Mouse (Mus musculus): Measurements from ENCODE around the gene 2410015M20Rik.
"Not testable (repeated sequence)": the region's sequence is repeated elsewhere in the genome, so short reads cannot be mapped to it uniquely, and the experiment has no call there.

The 2410015M20Rik gene

GRCm38 (mm10) chr17:56613893-56614292 is 4.3 kb upstream of the 2410015M20Rik start:
- peak; percentile 63 for DNase-seq (ENCODE audit: low read depth, low spot score)

- peak; percentile 95 for DNase-seq (ENCODE audit: low read depth, low spot score)
These were observed 3.8 kb upstream of the 2410015M20Rik start, which contains the start of gene Rpl36 for GRCm38 (mm10) chr17:56613236-56613844. Gene Rpl36, plus strand, starts transcription at chr17:56613416.

DNA sequence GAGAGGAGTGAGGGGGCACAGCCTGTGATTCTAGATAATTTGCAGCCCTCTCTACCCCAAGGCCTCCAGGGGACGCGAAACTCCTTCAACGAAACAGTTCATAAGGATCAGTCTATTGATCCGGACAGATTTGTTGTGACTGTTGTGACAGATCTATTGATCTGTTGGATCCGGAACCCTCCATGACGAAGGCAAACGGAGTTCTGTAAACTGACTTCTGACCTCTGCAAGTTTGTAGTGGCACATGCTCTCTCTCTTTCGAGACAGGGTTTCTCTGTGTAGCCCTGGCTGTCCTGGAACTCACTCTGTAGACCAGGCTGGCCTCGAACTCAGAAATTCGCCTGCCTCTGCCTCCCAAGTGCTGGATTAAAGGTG is 3.0 kb upstream of the 2410015M20Rik start:
- DNase-seq (ENCODE audit: low read depth, low spot score) = not testable (repeated sequence)

GRCm38 (mm10) chr17:56611861-56612564 is 2.4 kb upstream of the 2410015M20Rik start:
- DNase-seq (ENCODE audit: low read depth, low spot score) = peak; percentile 97

DNA sequence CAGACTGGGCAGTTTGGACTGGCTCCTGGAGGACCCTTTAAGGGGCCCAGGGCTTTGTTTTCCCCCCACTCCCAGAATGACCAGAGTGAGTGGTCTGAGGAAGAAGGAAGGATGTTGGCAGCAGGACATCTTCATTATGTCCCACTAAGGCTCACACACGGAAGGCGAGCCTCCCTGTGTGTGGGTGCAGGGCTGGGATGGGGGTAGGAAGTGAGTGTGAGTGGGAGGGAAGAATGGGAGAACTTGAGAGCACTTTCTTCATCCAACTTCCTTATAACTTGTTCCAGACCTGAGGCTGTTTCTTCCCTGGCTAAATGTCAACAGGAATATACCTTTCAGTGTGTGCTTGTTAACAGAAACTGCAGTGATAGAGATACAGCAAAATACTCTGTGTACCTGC is 1.8 kb upstream of the 2410015M20Rik start:
- no peak for DNase-seq (ENCODE audit: low read depth, low spot score)

DNA sequence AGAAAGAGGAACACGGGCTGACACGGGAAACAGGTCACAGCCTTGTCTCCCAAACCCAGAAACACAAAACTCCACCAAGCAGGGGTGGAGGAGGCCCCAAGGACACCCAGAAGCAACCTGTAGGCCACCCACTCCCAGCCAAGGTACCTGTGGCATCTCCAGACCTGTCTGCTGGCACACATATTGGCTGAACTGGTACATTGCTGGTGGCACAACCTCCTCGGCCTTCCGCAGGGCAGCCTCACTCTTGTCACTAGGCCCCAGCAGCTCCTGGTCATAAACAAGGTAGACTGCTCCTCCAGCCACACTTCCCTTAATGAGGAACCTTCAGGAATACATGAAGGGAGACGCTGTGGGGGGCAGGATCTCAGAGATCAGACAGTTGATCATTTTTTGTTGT is 872 bp downstream of the 2410015M20Rik start:
- DNase-seq (ENCODE audit: low read depth, low spot score) = no peak

DNA sequence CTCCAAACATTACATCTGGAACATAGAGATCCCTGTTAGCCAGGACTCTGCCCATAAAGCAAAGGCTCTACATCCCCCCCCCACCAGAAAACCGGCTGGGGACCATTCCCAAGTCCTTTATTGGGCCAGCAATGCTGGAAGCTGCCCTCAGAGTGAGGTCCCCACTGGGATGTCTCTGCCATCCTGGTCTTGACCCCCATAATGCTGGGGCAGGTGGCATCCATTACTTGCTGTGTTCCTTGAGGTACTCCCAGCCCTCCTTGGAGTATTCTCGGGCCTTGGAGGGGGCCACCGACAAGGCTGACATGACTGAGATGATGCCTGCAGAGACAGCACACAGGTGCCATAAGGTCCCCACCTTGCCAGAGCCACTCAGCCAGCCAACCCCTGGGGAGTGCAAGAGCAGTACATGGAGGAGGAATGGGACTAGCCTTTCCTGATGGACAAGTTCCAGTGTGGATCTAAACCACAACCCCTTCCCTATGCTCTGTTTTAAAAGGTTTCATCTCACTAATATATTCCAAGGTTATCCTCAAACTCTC is 2.0 kb downstream of the 2410015M20Rik start:
- DNase-seq (ENCODE audit: low read depth, low spot score) = no peak

DNA sequence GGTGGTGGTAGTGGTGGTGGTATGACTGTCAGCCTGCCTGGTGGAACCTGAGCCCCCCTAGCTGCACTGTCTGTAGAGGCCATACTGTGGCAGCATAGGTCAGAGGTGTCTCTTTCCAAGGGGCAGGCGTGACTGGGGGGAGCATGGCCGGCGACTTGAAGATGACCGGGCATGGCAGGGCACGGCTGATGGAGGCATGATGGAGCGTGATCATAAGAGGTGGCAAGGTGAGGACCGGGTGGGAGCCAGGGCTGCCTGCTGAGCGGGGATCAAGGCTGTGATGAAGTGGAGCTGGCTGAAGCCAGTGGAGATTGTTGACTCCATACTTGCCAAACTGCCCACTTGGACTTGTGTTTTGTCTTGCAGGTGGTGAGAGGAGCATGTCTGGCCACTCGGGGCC is 4.1 kb downstream of the 2410015M20Rik start:
- no peak for DNase-seq (ENCODE audit: low read depth, low spot score)

- no peak for DNase-seq (ENCODE audit: low read depth, low spot score)
These were observed 5.1 kb downstream of the 2410015M20Rik start for GRCm38 (mm10) chr17:56604422-56604821.

- DNase-seq (ENCODE audit: low read depth, low spot score) = no peak
These were observed 5.5 kb downstream of the 2410015M20Rik start for GRCm38 (mm10) chr17:56604070-56604380.

DNA sequence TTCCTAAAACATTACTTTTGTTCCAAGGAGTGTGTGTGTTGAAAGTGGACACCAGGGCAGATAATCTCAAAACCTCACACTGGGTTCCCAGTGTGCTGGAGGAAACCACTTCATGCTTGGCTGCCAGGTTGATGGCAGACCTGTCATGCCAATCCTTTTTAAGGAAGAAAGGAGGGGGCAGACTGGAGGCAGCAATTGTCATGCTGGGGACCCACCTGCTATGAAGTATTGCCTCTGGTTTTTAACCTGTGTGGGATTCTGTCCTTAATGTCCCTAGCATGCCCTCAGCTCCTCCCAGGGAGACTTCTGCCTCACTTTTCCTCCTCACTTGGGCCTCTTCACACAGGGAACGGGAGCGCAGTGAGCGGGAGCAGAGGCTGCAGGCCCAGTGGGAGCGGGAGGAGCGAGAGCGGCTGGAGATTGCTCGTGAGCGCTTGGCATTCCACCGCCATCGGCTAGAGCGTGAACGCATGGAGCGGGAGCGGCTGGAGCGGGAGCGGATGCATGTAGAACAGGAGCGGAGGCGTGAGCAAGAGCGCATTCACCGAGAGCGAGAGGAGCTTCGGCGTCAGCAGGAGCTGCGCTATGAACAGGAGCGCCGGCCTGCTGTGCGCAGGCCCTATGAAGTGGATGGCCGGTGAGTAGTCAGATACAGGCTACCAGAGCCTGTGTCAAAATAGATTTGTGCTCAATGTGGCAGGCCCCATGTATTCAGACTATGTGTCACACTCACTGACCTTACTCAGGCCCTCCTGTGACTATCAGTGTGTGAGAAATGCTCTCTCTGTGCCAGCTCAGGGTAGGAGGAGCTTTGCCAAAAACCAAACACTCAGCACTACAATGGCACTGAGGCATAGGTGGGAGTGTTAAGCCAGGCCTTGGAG is 6.1 kb downstream of the 2410015M20Rik start:
- DNase-seq (ENCODE audit: low read depth, low spot score) = no peak

DNA sequence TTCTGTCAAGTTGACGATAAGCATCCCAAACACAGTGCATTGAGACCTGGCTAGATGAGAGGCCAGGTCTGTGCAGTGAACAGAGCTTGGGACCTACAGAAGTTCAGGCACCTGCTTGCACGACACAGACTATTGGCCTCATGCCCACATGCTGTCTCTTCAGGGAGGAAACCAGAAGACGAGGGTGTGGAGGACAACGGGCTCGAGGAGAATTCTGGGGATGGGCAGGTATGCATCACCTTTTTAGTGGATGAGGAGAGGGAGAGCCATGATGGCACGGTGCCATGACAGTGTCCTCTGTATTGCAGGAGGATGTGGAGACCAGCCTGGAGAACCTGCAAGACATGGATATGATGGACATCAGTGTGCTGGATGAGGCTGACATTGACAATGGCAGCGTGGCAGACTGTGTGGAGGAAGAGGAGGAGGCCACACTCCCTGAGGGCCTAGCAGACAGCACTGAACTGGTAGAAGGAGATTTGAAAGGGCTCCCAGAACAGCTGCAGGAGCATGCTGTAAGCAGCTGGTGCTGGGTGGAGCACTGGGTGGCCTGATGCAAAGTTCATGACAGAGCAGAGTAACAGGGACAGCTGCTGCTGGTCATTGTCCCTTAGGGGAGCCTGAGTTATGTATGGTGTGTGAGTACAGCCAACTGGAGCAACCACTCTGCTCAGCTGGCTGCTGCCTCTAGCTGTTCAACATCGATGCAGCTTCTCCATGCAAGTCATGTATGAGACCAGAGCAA is 15.9 kb downstream of the 2410015M20Rik start:
- no peak for DNase-seq (ENCODE audit: low read depth, low spot score)

DNA sequence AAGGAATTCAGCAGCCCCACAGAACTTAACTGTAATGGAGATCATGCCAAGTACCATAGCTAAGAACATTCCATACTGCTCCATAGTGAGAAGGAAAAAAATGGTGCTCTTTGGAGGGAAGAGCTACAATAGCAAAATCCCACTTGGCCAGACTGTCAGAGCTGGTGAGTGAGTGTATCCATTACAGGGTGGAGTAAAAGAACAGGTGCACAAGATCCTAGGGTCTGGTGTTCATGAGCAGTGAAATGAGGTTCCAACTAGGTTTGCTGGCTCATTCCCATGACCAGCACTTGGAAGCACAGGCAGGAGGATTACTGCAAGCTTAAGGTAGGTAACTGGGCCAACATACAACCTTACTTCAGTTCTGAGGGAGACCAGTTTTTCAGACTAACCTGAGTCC is 17.0 kb downstream of the 2410015M20Rik start:
- no peak for DNase-seq (ENCODE audit: low read depth, low spot score)

- no peak for DNase-seq (ENCODE audit: low read depth, low spot score)
These were observed 20.6 kb downstream of the 2410015M20Rik start for GRCm38 (mm10) chr17:56588921-56589320.

DNA sequence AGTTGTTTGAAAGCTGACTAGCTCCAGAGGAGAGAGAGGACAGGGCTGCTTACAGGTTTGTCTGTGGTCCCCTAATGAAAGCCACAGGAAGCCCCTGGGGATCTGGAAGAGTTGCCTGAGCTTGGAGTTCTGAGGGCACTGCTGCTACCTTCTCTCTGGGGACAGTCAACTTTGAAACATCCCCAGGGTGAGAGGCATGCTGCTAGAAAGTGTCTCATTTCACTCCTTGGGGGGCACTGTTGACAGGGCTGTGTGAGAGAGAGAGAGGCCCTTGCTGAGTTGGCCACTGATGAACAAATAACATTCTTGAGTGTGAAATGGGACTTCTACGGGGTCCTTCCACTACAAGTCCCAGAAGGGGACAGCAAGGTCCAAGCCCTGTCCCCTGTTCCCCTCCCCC is 21.8 kb downstream of the 2410015M20Rik start:
- no peak for DNase-seq (ENCODE audit: low read depth, low spot score)

- DNase-seq (ENCODE audit: low read depth, low spot score) = peak; percentile 36
These were observed 24.3 kb downstream of the 2410015M20Rik start for GRCm38 (mm10) chr17:56585171-56585821.

- DNase-seq (ENCODE audit: low read depth, low spot score) = peak; percentile 99
These were observed 25.1 kb downstream of the 2410015M20Rik start, which contains the start of the genes Safb2 and Safb for GRCm38 (mm10) chr17:56584257-56585130. Gene Safb2, minus strand, starts transcription at chr17:56584585. Gene Safb, plus strand, starts transcription at chr17:56584825.

GRCm38 (mm10) chr17:56583611-56584256 is 25.8 kb downstream of the 2410015M20Rik start:
- DNase-seq (ENCODE audit: low read depth, low spot score) = no peak

DNA sequence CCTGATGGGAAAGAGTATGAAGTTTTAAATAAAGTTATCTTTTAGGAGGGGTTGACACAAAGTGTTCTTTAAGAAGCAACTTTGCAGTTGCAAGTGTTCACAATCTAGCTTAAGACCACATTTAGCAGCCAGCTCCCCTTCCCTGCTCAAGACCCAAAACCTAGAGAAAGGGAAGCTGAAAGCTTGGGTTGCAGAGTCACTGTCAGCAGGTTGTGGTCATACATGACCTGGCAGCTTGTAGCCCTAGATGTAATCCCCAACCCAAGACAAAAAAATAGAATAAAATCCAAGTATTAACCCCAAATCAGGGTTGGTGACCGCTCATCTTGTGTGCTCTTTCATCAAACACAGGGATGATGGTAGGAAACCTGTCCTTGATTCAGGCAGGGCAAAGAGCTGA is 26.5 kb downstream of the 2410015M20Rik start:
- DNase-seq (ENCODE audit: low read depth, low spot score) = no peak
